Comparison of ENCODE assay signal across 29 mouse cellular contexts in genomic region chr10:85329382-85329781, GRCm38 (mm10). TPM values are rescaled to one million over a fixed set of nuclear protein-coding genes. Genes with fewer than 3 reads are reported as not detected.
DNase-seq lines count a peak whose midpoint lies in the region; ATAC-seq and TF ChIP-seq lines count a peak whose summit lies in the region.
"Had no signal": no experiment of that assay in that cellular context is flagged by ENCODE, and none has a peak within 500 bp of the region (broad histone marks: within the 10 kb centered on the region; RNA-seq: fewer than 3 reads in every experiment).

No protein-coding gene starts in this region.

- no peak overlapping the region for H3K4me2 ChIP-seq in hindbrain, embryonic 14.5 days (replicated peaks)
- no peak overlapping the region for H3K4me2 ChIP-seq in hindbrain, embryonic 13.5 days
- H3K4me2 ChIP-seq in hindbrain, postnatal 0 days (ENCODE audit: low read depth, low read length) = no peak overlapping the region
- H3K4me2 ChIP-seq in hindbrain, embryonic 12.5 days (replicated peaks) = no peak overlapping the region
- H3K4me2 ChIP-seq in intestine, postnatal 0 days (replicated peaks; ENCODE audit: low read depth) = no peak overlapping the region
- H3K4me2 ChIP-seq: embryonic facial prominence, embryonic 13.5 days; forebrain, embryonic 12.5 days; forebrain, embryonic 15.5 days; heart, embryonic 12.5 days; heart, embryonic 15.5 days; kidney, embryonic 15.5 days had no signal

- no peaks in the 10 kb centered on the region for H3K27me3 ChIP-seq in hindbrain, embryonic 14.5 days (ENCODE audit: control insufficient read depth, insufficient read depth, low read length)
- no peaks in the 10 kb centered on the region for H3K27me3 ChIP-seq in hindbrain, embryonic 13.5 days
- H3K27me3 ChIP-seq in hindbrain, postnatal 0 days (ENCODE audit: insufficient read depth, low read length) = no peaks in the 10 kb centered on the region
- no peaks in the 10 kb centered on the region for H3K27me3 ChIP-seq in hindbrain, embryonic 12.5 days
- H3K27me3 ChIP-seq in intestine, postnatal 0 days (replicated peaks; ENCODE audit: control insufficient read depth, insufficient read depth, low read length) = no peaks in the 10 kb centered on the region
- H3K27me3 ChIP-seq: embryonic facial prominence, embryonic 13.5 days; forebrain, embryonic 12.5 days; forebrain, embryonic 15.5 days; heart, embryonic 12.5 days; heart, embryonic 15.5 days; kidney, embryonic 15.5 days had no signal

- TF ChIP-seq CTCF in hindbrain, postnatal 0 days (IDR thresholded peaks at IDR 0.05; ENCODE audit: low read depth) = no peak
- no peak for TF ChIP-seq CTCF in intestine, postnatal 0 days (IDR thresholded peaks at IDR 0.05; ENCODE audit: low read depth)

- H3K27ac ChIP-seq in hindbrain, embryonic 14.5 days = no peak overlapping the region
- H3K27ac ChIP-seq in hindbrain, embryonic 13.5 days = no peak overlapping the region
- H3K27ac ChIP-seq in hindbrain, postnatal 0 days = no peak overlapping the region
- no peak overlapping the region for H3K27ac ChIP-seq in hindbrain, embryonic 12.5 days
- H3K27ac ChIP-seq in intestine, postnatal 0 days (ENCODE audit: low read depth, low read length) = no peak overlapping the region
- H3K27ac ChIP-seq: embryonic facial prominence, embryonic 10.5 days; embryonic facial prominence, embryonic 13.5 days; forebrain, embryonic 12.5 days; forebrain, embryonic 15.5 days; heart, embryonic 15.5 days; kidney, embryonic 15.5 days had no signal

- H3K4me3 ChIP-seq in hindbrain, embryonic 14.5 days (replicated peaks; ENCODE audit: low read length) = no peak overlapping the region
- no peak overlapping the region for H3K4me3 ChIP-seq in hindbrain, embryonic 13.5 days
- H3K4me3 ChIP-seq in hindbrain, postnatal 0 days (ENCODE audit: low read length) = no peak overlapping the region
- no peak overlapping the region for H3K4me3 ChIP-seq in hindbrain, embryonic 12.5 days
- H3K4me3 ChIP-seq in intestine, postnatal 0 days (ENCODE audit: low read depth, low read length) = no peak overlapping the region
- H3K4me3 ChIP-seq: embryonic facial prominence, embryonic 10.5 days; embryonic facial prominence, embryonic 13.5 days; erythroblast, embryonic 14.5 days; forebrain, embryonic 12.5 days; forebrain, embryonic 15.5 days; heart, embryonic 12.5 days; heart, embryonic 15.5 days; kidney, embryonic 15.5 days had no signal

- peak; percentile 21; the same call in 1 of the 2 replicates for ATAC-seq in hindbrain, embryonic 14.5 days (ENCODE audit: low FRiP score)
- ATAC-seq in hindbrain, embryonic 13.5 days (ENCODE audit: low FRiP score) = no peak
- ATAC-seq in hindbrain, postnatal 0 days = peak; percentile 56; the same call in 1 of the 2 replicates
- ATAC-seq in hindbrain, embryonic 12.5 days (ENCODE audit: low FRiP score) = no peak
- no peak for ATAC-seq in intestine, postnatal 0 days
- ATAC-seq: forebrain, embryonic 15.5 days; Patski had no signal

- no peak overlapping the region for H3K9ac ChIP-seq in hindbrain, embryonic 14.5 days
- H3K9ac ChIP-seq in hindbrain, embryonic 13.5 days = no peak overlapping the region
- H3K9ac ChIP-seq in hindbrain, postnatal 0 days (replicated peaks; ENCODE audit: low read length) = no peak overlapping the region
- no peak overlapping the region for H3K9ac ChIP-seq in hindbrain, embryonic 12.5 days
- no peak overlapping the region for H3K9ac ChIP-seq in intestine, postnatal 0 days (ENCODE audit: low read depth, low read length)
- H3K9ac ChIP-seq: embryonic facial prominence, embryonic 13.5 days; forebrain, embryonic 12.5 days; forebrain, embryonic 15.5 days; heart, embryonic 12.5 days; heart, embryonic 15.5 days; kidney, embryonic 15.5 days had no signal

- no peaks in the 10 kb centered on the region for H3K36me3 ChIP-seq in hindbrain, embryonic 14.5 days (replicated peaks; ENCODE audit: control insufficient read depth, insufficient read depth)
- no peaks in the 10 kb centered on the region for H3K36me3 ChIP-seq in hindbrain, embryonic 13.5 days
- no peaks in the 10 kb centered on the region for H3K36me3 ChIP-seq in hindbrain, postnatal 0 days (ENCODE audit: insufficient read depth, low read length)
- H3K36me3 ChIP-seq in hindbrain, embryonic 12.5 days = no peaks in the 10 kb centered on the region
- no peaks in the 10 kb centered on the region for H3K36me3 ChIP-seq in intestine, postnatal 0 days (ENCODE audit: control insufficient read depth, insufficient read depth)
- H3K36me3 ChIP-seq: embryonic facial prominence, embryonic 10.5 days; embryonic facial prominence, embryonic 13.5 days; forebrain, embryonic 12.5 days; forebrain, embryonic 15.5 days; G1E; heart, embryonic 12.5 days; heart, embryonic 15.5 days; kidney, embryonic 15.5 days had no signal

- peak; percentile 93 to 96 for DNase-seq in cerebellum, postnatal 10 days
- no peak for DNase-seq in cerebellum, adult 9-11 months
- no peak for DNase-seq in hindbrain, embryonic 14.5 days (ENCODE audit: low spot score)
- DNase-seq in hindbrain, postnatal 0 days (ENCODE audit: low spot score) = peak; percentile 75
- peak; percentile 22 for DNase-seq in brain, adult 2 months (ENCODE audit: low read depth, low spot score)
- DNase-seq: adrenal gland, adult 2 months; adrenal gland, postnatal 14 days; B cell, adult 2 months; cerebellum, adult 9-10 months; embryo, embryonic 11 days; gastrocnemius, postnatal 25 days; heart, adult 18-20 months; heart, postnatal 10 days; heart, postnatal 36 days; kidney, adult 11 months; kidney, adult 8-10 months had no signal

- no peaks in the 10 kb centered on the region for H3K4me1 ChIP-seq in hindbrain, embryonic 14.5 days (replicated peaks; ENCODE audit: control insufficient read depth, insufficient read depth, low read length)
- H3K4me1 ChIP-seq in hindbrain, embryonic 13.5 days (replicated peaks) = no peaks in the 10 kb centered on the region
- H3K4me1 ChIP-seq in hindbrain, postnatal 0 days (ENCODE audit: insufficient read depth, low read length) = no peaks in the 10 kb centered on the region
- peaks cover 6% of the 10 kb centered on the region; the same call in 1 of the 2 replicates for H3K4me1 ChIP-seq in hindbrain, embryonic 12.5 days
- no peaks in the 10 kb centered on the region for H3K4me1 ChIP-seq in intestine, postnatal 0 days (replicated peaks; ENCODE audit: control insufficient read depth, insufficient read depth, low read length)
- H3K4me1 ChIP-seq: embryonic facial prominence, embryonic 13.5 days; forebrain, embryonic 15.5 days had no signal

- no peaks in the 10 kb centered on the region for H3K9me3 ChIP-seq in hindbrain, embryonic 14.5 days (ENCODE audit: control insufficient read depth, low read length)
- H3K9me3 ChIP-seq in hindbrain, embryonic 13.5 days = no peaks in the 10 kb centered on the region; the same call in 1 of the 2 replicates
- no peaks in the 10 kb centered on the region for H3K9me3 ChIP-seq in hindbrain, postnatal 0 days (ENCODE audit: low read length)
- H3K9me3 ChIP-seq in hindbrain, embryonic 12.5 days (replicated peaks) = no peaks in the 10 kb centered on the region; the same call in 1 of the 2 replicates
- no peaks in the 10 kb centered on the region for H3K9me3 ChIP-seq in intestine, postnatal 0 days (ENCODE audit: control insufficient read depth)
- H3K9me3 ChIP-seq: embryonic facial prominence, embryonic 10.5 days; forebrain, embryonic 15.5 days; heart, embryonic 15.5 days; kidney, embryonic 15.5 days had no signal

- WGBS in hindbrain, embryonic 14.5 days = 80% methylated on average over 3 of the region's 3 CpGs
- 81% methylated on average over 3 of the region's 3 CpGs for WGBS in hindbrain, embryonic 13.5 days
- WGBS in hindbrain, postnatal 0 days = 50% methylated on average over 3 of the region's 3 CpGs
- 94% methylated on average over 3 of the region's 3 CpGs for WGBS in hindbrain, embryonic 12.5 days
- WGBS in intestine, postnatal 0 days = 87% methylated on average over 3 of the region's 3 CpGs

RNA-seq across cellular contexts. Expression of gene Btbd11, which starts 57.2 kb away (rescaled TPM):
- 28.7 and 32.0 TPM in 2 replicates for polyA plus RNA-seq in hindbrain, embryonic 14.5 days (2014; fragmentation: Nextera tagmentation; extraction: Ambion mirVana)
- 14.5 and 15.7 TPM in 2 replicates for polyA plus RNA-seq in hindbrain, embryonic 13.5 days (2015; fragmentation: Nextera tagmentation; extraction: Ambion mirVana)
- total RNA-seq in hindbrain, postnatal 0 days (2014; rRNA removed) = 72.9 and 79.1 TPM in 2 replicates
- polyA plus RNA-seq in hindbrain, postnatal 0 days (2015; fragmentation: Nextera tagmentation; extraction: Ambion mirVana) = 21.2 and 23.0 TPM in 2 replicates
- 11.2 and 13.9 TPM in 2 replicates for polyA plus RNA-seq in hindbrain, embryonic 12.5 days (2016; fragmentation: Nextera tagmentation; extraction: Ambion mirVana)
- 0.34 and 0.39 TPM in 2 replicates for polyA plus RNA-seq in intestine, postnatal 0 days (2015; fragmentation: Nextera tagmentation; extraction: Ambion mirVana)
- polyA plus RNA-seq: erythroblast, embryonic 14.5 days; G1E had no signal

Comparison
In these comparisons a context has a peak if more than half of its experiments do, and no peak if none do; other contexts are left out.
1. DNase-seq: peak in cerebellum, postnatal 10 days (2 of 2), hindbrain, postnatal 0 days (single experiment) and brain, adult 2 months (single experiment); none in cerebellum, adult 9-11 months (single experiment) and hindbrain, embryonic 14.5 days (single experiment).
2. ATAC-seq: peak in hindbrain, embryonic 14.5 days (single experiment) and hindbrain, postnatal 0 days (single experiment); none in hindbrain, embryonic 13.5 days (single experiment), hindbrain, embryonic 12.5 days (single experiment) and intestine, postnatal 0 days (single experiment).